Mouse (Mus musculus) spleen, adult 18-20 months (tissue): ENCODE measurements at regions not wholly inside any gene's neighbourhood (a gene's known extent, or its start where the extent isn't known, plus 50 kb on each side); places are given as distances from the start of the nearest gene placed in this dataset.

Experiments used
- DNase-seq, 2 experiments: peaks; one replicate each; pipeline ENCODE4 v3.0.0; 2022; ENCODE audit warnings: mixed read lengths in 2 of 2

GRCm38 (mm10) chr6:107378489-107378888 is 151.1 kb upstream of the Lrrn1 start:
- no peak for DNase-seq

DNA sequence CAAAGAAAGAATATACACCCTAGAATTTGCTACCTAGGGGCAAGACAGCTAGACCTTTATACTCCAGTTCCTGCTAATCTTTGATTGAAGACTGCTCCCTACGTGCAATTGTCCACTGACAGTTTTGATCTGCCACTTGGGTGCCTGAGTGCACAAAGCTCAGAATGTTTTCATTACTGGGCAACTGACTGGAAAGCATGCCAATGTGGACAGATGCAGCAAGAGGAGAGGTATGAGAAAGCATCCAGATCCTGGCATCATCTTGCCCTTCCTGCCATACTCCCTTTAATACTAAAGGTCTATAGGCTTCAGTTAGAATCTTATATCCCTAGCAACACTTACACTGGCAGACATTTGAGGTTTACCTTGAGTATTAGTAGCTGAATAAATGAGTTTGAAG is 148.9 kb upstream of the Lrrn1 start:
- no peak for DNase-seq

DNA sequence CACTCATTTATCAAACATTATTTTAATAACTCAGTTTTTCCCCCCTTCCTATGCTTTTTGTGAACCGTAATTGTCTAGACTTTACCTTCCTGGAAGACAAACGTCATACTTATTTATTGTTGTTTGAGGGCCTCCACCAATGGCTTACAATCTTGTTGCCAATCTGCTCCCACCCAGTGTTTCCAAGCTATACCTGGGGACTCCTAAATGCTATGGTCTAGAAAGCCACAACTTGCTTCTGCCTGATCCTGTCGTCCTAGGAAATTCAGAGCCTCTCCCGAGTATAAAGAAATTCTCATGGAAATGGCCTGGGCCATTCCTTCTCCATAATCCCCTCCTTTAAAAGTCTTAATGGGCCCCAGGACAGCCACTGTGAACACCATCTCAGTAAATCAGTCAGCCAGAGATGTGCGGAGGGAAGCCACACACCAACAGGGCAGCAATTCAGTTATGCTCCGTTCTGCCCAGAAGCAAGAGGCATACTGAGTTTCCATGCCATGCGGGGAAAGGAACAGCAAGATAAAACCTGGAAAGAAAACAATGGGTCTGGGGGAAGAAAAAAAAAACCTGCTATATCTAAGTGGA is 143.4 kb upstream of the Lrrn1 start:
- no peak for DNase-seq

DNA sequence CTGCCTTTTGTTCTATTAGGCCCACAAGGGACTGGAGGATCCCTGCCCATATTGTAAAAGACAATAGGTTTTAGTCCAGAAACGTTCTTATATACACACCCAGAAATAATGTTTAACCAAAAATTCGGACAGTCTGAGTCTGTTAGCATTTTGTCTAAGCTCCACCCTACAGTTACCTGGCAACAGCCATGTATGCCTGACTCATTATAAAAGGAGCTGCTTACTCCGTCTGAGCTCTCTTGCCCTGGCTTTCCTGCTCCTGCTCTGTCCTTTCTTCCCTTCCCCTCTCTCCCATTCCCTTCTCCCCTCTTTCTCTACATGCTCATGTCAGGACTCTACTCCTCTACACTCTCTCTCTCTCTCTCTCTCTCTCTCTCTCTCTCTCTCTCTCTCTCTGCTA is 139.7 kb upstream of the Lrrn1 start:
- DNase-seq = no peak

DNA sequence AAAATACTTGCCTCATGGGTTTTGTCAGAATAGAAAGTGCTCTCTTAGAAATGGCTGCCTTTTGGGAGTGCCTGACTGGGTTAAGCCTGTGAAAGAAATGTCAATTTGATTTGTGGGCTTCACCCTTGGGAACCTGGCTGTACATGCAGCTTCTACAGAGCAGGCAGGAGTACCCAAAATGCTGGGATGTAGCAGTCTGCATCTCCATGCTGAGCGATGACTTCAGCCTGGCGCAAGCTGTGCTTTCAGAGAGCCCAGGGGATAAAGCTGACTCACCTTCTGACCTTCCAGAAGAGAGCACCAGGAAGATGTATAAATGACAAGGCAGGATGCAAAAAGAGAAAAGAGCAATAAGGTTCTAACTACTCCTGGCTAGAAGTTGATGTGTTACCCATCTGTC is 135.0 kb upstream of the Lrrn1 start:
- DNase-seq = no peak

GRCm38 (mm10) chr6:107415766-107416165 is 113.8 kb upstream of the Lrrn1 start:
- no peak for DNase-seq

DNA sequence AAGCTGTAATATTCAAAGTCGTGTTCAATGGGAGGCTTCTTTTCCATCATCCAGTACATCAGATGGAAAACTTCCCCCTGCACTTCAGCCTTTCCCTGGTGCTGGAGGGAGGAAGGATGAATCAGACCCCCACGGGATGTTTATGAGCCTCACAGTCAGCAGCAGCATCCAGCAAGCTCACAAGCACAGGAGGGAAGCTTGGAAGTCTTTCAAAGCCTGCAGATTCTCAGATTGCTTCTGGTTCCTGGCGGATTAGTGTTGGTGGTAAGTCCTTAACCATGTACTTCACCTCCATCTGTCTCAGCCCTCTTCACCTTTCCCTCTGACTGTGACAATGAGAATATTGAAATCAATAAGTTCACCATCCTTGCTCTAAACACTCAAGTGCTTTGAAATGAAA is 107.5 kb upstream of the Lrrn1 start:
- DNase-seq = no peak

DNA sequence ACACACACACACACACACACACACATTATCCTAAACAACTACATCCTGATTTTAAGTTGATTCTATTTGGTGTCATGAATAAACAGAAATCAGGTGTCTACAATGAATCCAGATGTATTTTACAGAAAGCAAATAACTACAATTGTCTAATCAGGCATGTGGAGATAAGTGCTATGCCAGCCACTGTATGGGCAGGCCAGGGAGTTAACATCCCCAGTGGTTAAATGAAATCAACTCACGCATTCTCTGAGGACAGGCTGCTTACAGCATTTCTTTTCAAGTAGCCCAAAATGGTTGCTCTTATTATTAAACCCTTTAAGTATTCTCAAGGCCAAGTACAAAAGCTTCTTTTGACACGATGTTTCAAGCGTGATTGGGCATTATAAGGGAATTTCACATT is 103.0 kb upstream of the Lrrn1 start:
- DNase-seq = no peak

DNA sequence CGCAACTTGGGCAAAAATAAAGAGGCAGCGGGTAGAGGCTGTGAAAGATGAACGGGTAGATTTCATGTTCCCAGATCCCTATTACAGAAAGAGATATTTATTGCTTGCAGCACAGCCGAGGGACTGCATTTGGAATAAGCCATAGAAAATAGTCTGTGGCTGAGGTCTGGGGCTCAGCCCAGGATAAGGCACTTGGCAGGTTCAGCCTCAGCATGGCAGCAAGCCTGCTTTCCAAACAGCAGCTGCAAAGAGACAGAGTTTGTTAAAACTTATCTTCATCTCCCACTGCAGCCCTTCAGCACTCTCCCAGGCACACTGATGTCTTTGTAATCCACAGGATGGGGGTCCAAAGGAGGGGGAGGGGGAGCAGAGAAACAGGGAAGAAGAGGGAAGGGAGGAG is 98.5 kb upstream of the Lrrn1 start:
- no peak for DNase-seq

DNA sequence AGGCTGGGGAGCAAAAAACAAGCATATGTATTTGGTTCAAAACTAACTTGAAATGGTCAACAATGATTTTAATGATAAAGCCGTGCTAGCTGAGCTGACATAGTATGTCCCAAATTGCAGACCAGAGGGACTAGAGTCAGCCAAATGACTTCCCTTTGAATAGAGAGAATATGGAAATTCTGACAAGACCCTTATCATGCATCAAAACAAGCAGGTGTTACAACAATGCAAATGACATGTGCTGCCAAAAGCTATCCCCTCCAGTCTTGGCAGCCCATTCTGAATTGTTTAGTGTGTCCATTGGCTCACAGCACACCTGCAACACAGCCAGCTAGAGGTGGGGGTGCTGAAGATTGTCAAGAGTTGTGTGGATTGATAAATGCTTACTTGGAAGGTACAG is 87.5 kb upstream of the Lrrn1 start:
- DNase-seq = no peak

GRCm38 (mm10) chr6:107444336-107444735 is 85.2 kb upstream of the Lrrn1 start:
- DNase-seq = no peak

GRCm38 (mm10) chr6:107459220-107459619 is 70.3 kb upstream of the Lrrn1 start:
- no peak for DNase-seq

GRCm38 (mm10) chr6:107462440-107462839 is 67.1 kb upstream of the Lrrn1 start:
- DNase-seq = no peak

GRCm38 (mm10) chr6:107473395-107473794 is 56.2 kb upstream of the Lrrn1 start:
- no peak for DNase-seq

DNA sequence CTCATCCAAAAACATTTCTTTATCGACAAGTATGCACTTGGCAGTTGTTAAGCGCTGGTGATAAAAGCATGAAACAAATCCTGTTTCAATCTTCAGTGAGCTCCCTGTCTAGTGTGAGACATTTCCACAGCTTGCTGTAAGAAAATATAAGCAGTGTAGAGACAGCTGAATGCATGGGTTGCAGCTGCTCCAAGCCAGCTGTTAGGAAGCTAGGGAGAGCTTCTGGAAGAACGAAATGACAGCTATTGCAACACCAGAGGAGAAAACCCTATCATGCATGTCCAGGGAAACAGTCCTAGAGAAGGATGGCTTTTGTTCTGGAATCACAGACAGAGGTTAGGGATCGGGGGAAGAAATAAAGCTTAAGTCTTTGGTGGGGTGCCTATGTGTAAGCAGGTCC is 55.4 kb upstream of the Lrrn1 start:
- no peak for DNase-seq
